Mouse (Mus musculus) liver, adult 2 months (tissue): ENCODE measurements at regions not wholly inside any gene's neighbourhood (a gene's known extent, or its start where the extent isn't known, plus 50 kb on each side); places are given as distances from the start of the nearest gene placed in this dataset.

Experiments
- CTCF ChIP-seq: fragments of 200-500 bp; IDR thresholded peaks from 2 replicates; pipeline ENCODE4 v1.5.1; 2011; ENCODE audit warnings: low read depth, low read length, control low read depth
- POLR2A ChIP-seq: fragments of 200-500 bp; IDR thresholded peaks from 2 replicates; pipeline ENCODE4 v1.6.1; 2011; ENCODE audit warnings: low read length, control low read depth; ENCODE audit not compliant: insufficient read depth; ENCODE audit errors: extremely low read depth

- TF ChIP-seq POLR2A = no peak
- TF ChIP-seq CTCF = no peak
These were observed 595.3 kb downstream of the Dok5 start for GRCm38 (mm10) chr2:171326909-171327308.
